Mouse (Mus musculus): ENCODE measurements at regions not wholly inside any gene's neighbourhood (a gene's known extent, or its start where the extent isn't known, plus 50 kb on each side); places are given as distances from the start of the nearest gene placed in this dataset.

DNA sequence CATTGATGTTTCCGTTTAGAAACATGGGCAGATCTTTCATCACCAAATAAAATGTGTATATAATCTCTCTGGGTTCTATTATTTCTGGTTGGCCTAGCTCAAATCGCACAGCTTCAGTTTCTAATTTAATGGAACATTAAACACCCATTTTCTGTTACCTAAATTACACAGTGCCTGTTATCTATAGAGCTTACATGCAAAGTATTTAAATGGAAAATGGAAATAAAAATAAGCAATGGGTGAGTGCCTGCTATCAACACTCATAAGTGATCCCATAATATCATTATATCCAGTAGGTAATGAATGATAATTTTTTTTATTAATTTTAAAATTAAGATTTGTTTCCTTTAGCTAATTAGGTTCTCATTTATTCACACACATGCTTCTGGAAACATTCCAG, 515.9 kb downstream of the Kif20b start:
- no peak overlapping the region for H3K4me2 ChIP-seq
- H3K36me3 ChIP-seq = no peaks in the 10 kb centered on the region
- no peak overlapping the region for H3K27ac ChIP-seq
- H3K9ac ChIP-seq = no peak overlapping the region
- no peaks in the 10 kb centered on the region for H3K4me1 ChIP-seq
- H3K4me3 ChIP-seq = no peak overlapping the region
- ATAC-seq (ENCODE audit: borderline replicate concordance, extremely low read depth, low FRiP score, low TSS enrichment) = no peak
- 61% methylated on average over 2 of the region's 2 CpGs for WGBS
- no peaks in the 10 kb centered on the region for H3K9me3 ChIP-seq
- no peaks in the 10 kb centered on the region for H3K27me3 ChIP-seq
